Mouse (Mus musculus) ES-Bruce4 (cell line): ENCODE results near the gene Pdzd2.

Experiments used
- CTCF ChIP-seq: IDR thresholded peaks from one replicate; pipeline ENCODE4 v1.8.1; 2011; ENCODE audit warnings: low read depth, low read length
- EP300 ChIP-seq: IDR thresholded peaks from 2 replicates; pipeline ENCODE4 v1.6.1; 2011; ENCODE audit warnings: low read depth, low read length; ENCODE audit not compliant: insufficient read depth
- POLR2A ChIP-seq: IDR thresholded peaks from one replicate; pipeline ENCODE4 v1.8.1; 2011; ENCODE audit warnings: low read length; ENCODE audit not compliant: insufficient read depth

DNA sequence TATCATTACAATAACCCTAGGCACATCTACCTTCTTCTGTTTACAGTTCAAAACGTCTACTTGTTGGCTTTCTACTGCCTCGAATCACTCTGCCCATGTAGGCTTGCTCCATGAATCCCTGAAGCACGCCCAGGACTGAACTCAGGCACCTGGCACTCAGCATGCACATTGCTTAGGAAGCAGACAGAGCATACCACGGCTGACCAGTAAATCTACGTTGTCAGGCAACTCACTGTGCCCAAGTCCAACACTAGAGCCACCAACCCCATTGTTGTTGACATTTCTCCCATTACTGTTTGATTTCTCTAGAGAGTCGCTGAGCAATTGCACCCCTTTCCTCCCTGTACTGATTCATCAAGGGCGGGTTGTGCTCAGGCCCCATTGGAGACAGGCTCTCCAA, 110.6 kb downstream of the Pdzd2 start:
- no peak for TF ChIP-seq CTCF
- TF ChIP-seq EP300: no peak
- no peak for TF ChIP-seq POLR2A
